Mouse (Mus musculus) left cerebral cortex, adult 8-10 months (tissue): ENCODE data around the gene Pdxp. TPM values are rescaled to one million over a fixed set of nuclear protein-coding genes. Genes with fewer than 3 reads are reported as not detected.

Experiments used
- DNase-seq, 2 experiments: peaks; one replicate each; pipeline ENCODE4 v3.0.0; 2022; ENCODE audit warnings: low spot score in 2 of 2
- total RNA-seq, 4 experiments: library from RNA; stranded (reverse); gene quantifications; 2 replicates each; pipeline ENCODE4 v1.2.4; 2022

Pdxp gene
- total RNA-seq, 4 experiments from 2014 or later: 157 to 176 (median 166) TPM

GRCm38 (mm10) chr15:78927021-78927787 lies 13.5 kb downstream of the Pdxp start:
- DNase-seq: no peak

GRCm38 (mm10) chr15:78927788-78928457 lies 14.2 kb downstream of the Pdxp start:
- peak in 1 of 2 experiments; percentile 63 for DNase-seq

- DNase-seq: no peak
These were observed 14.8 kb downstream of the Pdxp start for GRCm38 (mm10) chr15:78928539-78928938.

GRCm38 (mm10) chr15:78930192-78930706 lies 16.5 kb downstream of the Pdxp start:
- DNase-seq: no peak

- no peak for DNase-seq
These were observed 17.2 kb downstream of the Pdxp start for GRCm38 (mm10) chr15:78930801-78931426.

- DNase-seq: no peak
These were observed 17.9 kb downstream of the Pdxp start for GRCm38 (mm10) chr15:78931577-78931976.

GRCm38 (mm10) chr15:78934784-78935320 lies 21.1 kb downstream of the Pdxp start, which contains the start of gene Nol12:
Gene Nol12 (plus strand): TSS chr15:78934933.
- peak; percentile 75 to 83 for DNase-seq

GRCm38 (mm10) chr15:78936403-78936802 lies 22.7 kb downstream of the Pdxp start:
- no peak for DNase-seq

- no peak for DNase-seq
These were observed 23.6 kb downstream of the Pdxp start for GRCm38 (mm10) chr15:78937311-78937710.

GRCm38 (mm10) chr15:78937963-78938362 lies 24.2 kb downstream of the Pdxp start:
- no peak for DNase-seq

GRCm38 (mm10) chr15:78940325-78940724 lies 26.6 kb downstream of the Pdxp start:
- DNase-seq: no peak

GRCm38 (mm10) chr15:78942663-78943062 lies 28.9 kb downstream of the Pdxp start:
- DNase-seq: peak; percentile 47 to 71

- no peak for DNase-seq
These were observed 32.5 kb downstream of the Pdxp start for GRCm38 (mm10) chr15:78946232-78946631.

- DNase-seq: peak in 1 of 2 experiments; percentile 87
These were observed 33.9 kb downstream of the Pdxp start, which contains the start of gene Triobp for GRCm38 (mm10) chr15:78947657-78948056. Gene Triobp (plus strand): TSS chr15:78947724.

GRCm38 (mm10) chr15:78948152-78948725 lies 34.5 kb downstream of the Pdxp start:
- no peak for DNase-seq

GRCm38 (mm10) chr15:78948883-78949282 lies 35.2 kb downstream of the Pdxp start:
- no peak for DNase-seq

GRCm38 (mm10) chr15:78955663-78956062 lies 41.9 kb downstream of the Pdxp start:
- no peak for DNase-seq

- no peak for DNase-seq
These were observed 42.6 kb downstream of the Pdxp start for GRCm38 (mm10) chr15:78956351-78956750.

- no peak for DNase-seq
These were observed 43.3 kb downstream of the Pdxp start for GRCm38 (mm10) chr15:78957021-78957420.

GRCm38 (mm10) chr15:78959537-78959936 lies 45.8 kb downstream of the Pdxp start:
- no peak for DNase-seq

- DNase-seq: no peak
These were observed 46.4 kb downstream of the Pdxp start for GRCm38 (mm10) chr15:78960088-78960487.
